Mouse (Mus musculus): ENCODE measurements around the gene Herpud2. TPM values are rescaled to one million over a fixed set of nuclear protein-coding genes. Genes with fewer than 3 reads are reported as not detected.

Gene Herpud2
- polyA plus RNA-seq, 1 experiment: 23.3 TPM

- WGBS: 85% methylated on average over 1 of the region's 1 CpGs
- DNase-seq (ENCODE audit: low read depth in 1 of 2, low spot score in 2 of 2): no peak
- no peak for TF ChIP-seq CTCF (IDR thresholded peaks at IDR 0.05; ENCODE audit: extremely low read depth, insufficient read depth, insufficient read length, insufficient replicate concordance)
- TF ChIP-seq POLR2A (IDR thresholded peaks at IDR 0.05; ENCODE audit: low read depth, low read length): no peak
- Histone ChIP-seq H3K4me1 (ENCODE audit: control insufficient read depth, insufficient read depth, insufficient read length) (no peaks in the 10 kb centered on the region), H3K27ac (ENCODE audit: insufficient read depth, low read length) (no peak overlapping the region), H3K4me3 (ENCODE audit: extremely low read depth, insufficient read depth, insufficient read length) (no peak overlapping the region), H3K36me3 (ENCODE audit: control insufficient read depth, insufficient read depth, low read length) (no peaks in the 10 kb centered on the region), H3K27me3 (ENCODE audit: control insufficient read depth, insufficient read depth, low read length) (no peaks in the 10 kb centered on the region)
Observed at GRCm38 (mm10) chr9:25090853-25091252, 60.8 kb downstream of the Herpud2 start.

GRCm38 (mm10) chr9:25089122-25089521 is 62.5 kb downstream of the Herpud2 start, which contains the start of gene Gm10181:
Gene Gm10181, plus strand, starts transcription at chr9:25089422.
- DNase-seq (ENCODE audit: low read depth in 1 of 2, low spot score in 2 of 2): no peak
- no peaks in the 10 kb centered on the region for H3K27me3 ChIP-seq (ENCODE audit: control insufficient read depth, insufficient read depth, low read length)
- TF ChIP-seq POLR2A (IDR thresholded peaks at IDR 0.05; ENCODE audit: low read depth, low read length): no peak
- TF ChIP-seq CTCF (IDR thresholded peaks at IDR 0.05; ENCODE audit: extremely low read depth, insufficient read depth, insufficient read length, insufficient replicate concordance): no peak
- H3K4me1 ChIP-seq (ENCODE audit: control insufficient read depth, insufficient read depth, insufficient read length): no peaks in the 10 kb centered on the region
- no peaks in the 10 kb centered on the region for H3K36me3 ChIP-seq (ENCODE audit: control insufficient read depth, insufficient read depth, low read length)
- WGBS: 73% methylated on average over 2 of the region's 2 CpGs
- no peak within 1 kb of the TSS for H3K4me3 ChIP-seq (ENCODE audit: extremely low read depth, insufficient read depth, insufficient read length)
- no peak within 1 kb of the TSS for H3K27ac ChIP-seq (ENCODE audit: insufficient read depth, low read length)

DNA sequence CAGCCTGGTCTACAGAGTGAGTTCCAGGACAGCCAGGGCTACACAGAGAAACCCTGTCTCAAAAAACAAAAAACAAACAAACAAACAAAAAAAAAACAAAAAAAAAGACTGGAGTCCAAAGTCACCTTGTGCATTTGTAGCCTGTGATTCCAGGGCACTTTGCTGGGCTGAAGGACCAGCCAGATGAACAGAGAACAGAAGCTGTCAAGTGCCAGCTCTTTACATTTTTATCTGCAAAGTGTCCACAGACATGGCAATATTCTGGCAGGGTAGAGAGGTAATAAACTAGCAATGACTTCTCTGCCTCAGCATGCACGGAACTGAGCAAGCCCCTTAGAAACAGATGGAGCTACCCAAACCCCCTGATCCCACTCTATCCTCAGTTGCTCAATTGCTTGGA is 75.1 kb downstream of the Herpud2 start:
- Histone ChIP-seq H3K36me3 (ENCODE audit: control insufficient read depth, insufficient read depth, low read length) (no peaks in the 10 kb centered on the region), H3K4me3 (ENCODE audit: extremely low read depth, insufficient read depth, insufficient read length) (no peak overlapping the region), H3K4me1 (ENCODE audit: control insufficient read depth, insufficient read depth, insufficient read length) (no peaks in the 10 kb centered on the region), H3K27me3 (ENCODE audit: control insufficient read depth, insufficient read depth, low read length) (no peaks in the 10 kb centered on the region), H3K27ac (ENCODE audit: insufficient read depth, low read length) (no peak overlapping the region)
- no peak for TF ChIP-seq POLR2A (IDR thresholded peaks at IDR 0.05; ENCODE audit: low read depth, low read length)
- TF ChIP-seq CTCF (IDR thresholded peaks at IDR 0.05; ENCODE audit: extremely low read depth, insufficient read depth, insufficient read length, insufficient replicate concordance): no peak
- 88% methylated on average over 1 of the region's 1 CpGs for WGBS
- no peak for DNase-seq (ENCODE audit: low read depth in 1 of 2, low spot score in 2 of 2)

DNA sequence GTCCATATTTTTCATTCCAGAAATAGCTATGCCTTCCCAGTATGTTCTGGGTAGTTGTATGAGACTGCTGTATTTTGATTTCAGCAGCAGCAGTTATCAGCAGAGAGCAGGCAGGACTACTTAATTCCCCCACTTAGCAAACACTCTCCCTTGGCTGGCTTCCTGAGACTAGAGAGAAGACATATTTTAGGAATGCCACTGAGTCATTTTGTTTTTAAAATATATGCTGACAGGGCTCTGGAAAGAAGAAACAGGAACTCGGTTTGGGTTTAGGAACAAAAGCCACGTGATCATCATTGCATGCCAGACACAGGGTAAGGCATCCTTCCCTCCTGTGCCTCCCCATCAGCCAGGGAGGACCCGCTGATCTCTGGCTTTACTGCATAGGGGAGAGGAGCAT is 75.6 kb downstream of the Herpud2 start:
- Histone ChIP-seq H3K27ac (ENCODE audit: insufficient read depth, low read length) (no peak overlapping the region), H3K36me3 (ENCODE audit: control insufficient read depth, insufficient read depth, low read length) (no peaks in the 10 kb centered on the region), H3K4me3 (ENCODE audit: extremely low read depth, insufficient read depth, insufficient read length) (no peak overlapping the region), H3K27me3 (ENCODE audit: control insufficient read depth, insufficient read depth, low read length) (no peaks in the 10 kb centered on the region), H3K4me1 (ENCODE audit: control insufficient read depth, insufficient read depth, insufficient read length) (no peaks in the 10 kb centered on the region)
- TF ChIP-seq POLR2A (IDR thresholded peaks at IDR 0.05; ENCODE audit: low read depth, low read length): no peak
- no peak for TF ChIP-seq CTCF (IDR thresholded peaks at IDR 0.05; ENCODE audit: extremely low read depth, insufficient read depth, insufficient read length, insufficient replicate concordance)
- DNase-seq (ENCODE audit: low read depth in 1 of 2, low spot score in 2 of 2): no peak
- WGBS: 18% methylated on average over 3 of the region's 3 CpGs

DNA sequence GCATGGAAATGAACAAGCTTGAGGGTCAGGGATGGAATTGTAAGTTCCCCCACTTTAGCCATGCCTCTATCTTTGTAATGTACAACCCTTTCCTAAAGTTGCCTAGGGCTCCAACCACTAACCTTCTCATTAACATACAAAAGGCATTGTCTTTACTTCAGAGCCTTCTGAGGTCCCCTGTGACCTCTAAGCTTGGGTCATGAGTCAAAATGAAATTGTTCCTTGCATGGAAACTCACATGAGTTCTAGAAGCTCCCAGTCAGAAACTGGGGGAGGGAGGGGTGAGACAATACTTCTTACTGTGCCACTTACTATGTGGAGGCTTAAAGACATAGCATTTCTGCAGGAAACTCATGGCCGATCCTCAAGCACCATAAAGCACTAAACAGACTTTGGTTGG is 79.0 kb downstream of the Herpud2 start:
- DNase-seq (ENCODE audit: low read depth in 1 of 2, low spot score in 2 of 2): no peak

DNA sequence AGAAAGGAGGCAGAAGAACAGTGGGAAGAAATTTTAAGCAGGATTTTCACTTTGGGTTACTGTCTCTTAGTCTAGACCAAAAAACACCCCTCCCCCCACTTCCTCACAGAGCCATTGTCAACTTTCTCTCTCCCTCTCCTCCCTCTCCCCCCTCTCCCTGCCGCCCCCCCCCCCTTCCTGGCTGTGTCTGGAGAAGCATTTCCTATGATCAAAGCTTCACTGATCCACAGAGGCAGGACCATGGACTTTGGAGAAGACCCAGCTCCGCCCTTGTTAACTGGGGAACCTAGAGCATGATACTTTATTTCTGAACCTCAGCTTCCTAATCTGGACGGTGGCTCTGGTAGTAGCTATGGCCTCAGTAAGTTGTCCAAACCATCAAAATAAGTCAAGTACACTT is 92.9 kb downstream of the Herpud2 start:
- WGBS: 65% methylated on average over 2 of the region's 3 CpGs
- TF ChIP-seq POLR2A (IDR thresholded peaks at IDR 0.05; ENCODE audit: low read depth, low read length) (no peak), CTCF (IDR thresholded peaks at IDR 0.05; ENCODE audit: extremely low read depth, insufficient read depth, insufficient read length, insufficient replicate concordance) (no peak)
- no peak overlapping the region for H3K4me3 ChIP-seq (ENCODE audit: extremely low read depth, insufficient read depth, insufficient read length)
- H3K4me1 ChIP-seq (ENCODE audit: control insufficient read depth, insufficient read depth, insufficient read length): no peaks in the 10 kb centered on the region
- DNase-seq (ENCODE audit: low read depth in 1 of 2, low spot score in 2 of 2): no peak
- H3K36me3 ChIP-seq (ENCODE audit: control insufficient read depth, insufficient read depth, low read length): no peaks in the 10 kb centered on the region
- H3K27me3 ChIP-seq (ENCODE audit: control insufficient read depth, insufficient read depth, low read length): no peaks in the 10 kb centered on the region
- no peak overlapping the region for H3K27ac ChIP-seq (ENCODE audit: insufficient read depth, low read length)

More for the DNA sequence above, 79.0 kb downstream of the Herpud2 start:
- TF ChIP-seq CTCF (IDR thresholded peaks at IDR 0.05; ENCODE audit: extremely low read depth, insufficient read depth, insufficient read length, insufficient replicate concordance) (no peak), POLR2A (IDR thresholded peaks at IDR 0.05; ENCODE audit: low read depth, low read length) (no peak)
- Histone ChIP-seq H3K27ac (ENCODE audit: insufficient read depth, low read length) (no peak overlapping the region), H3K4me1 (ENCODE audit: control insufficient read depth, insufficient read depth, insufficient read length) (no peaks in the 10 kb centered on the region), H3K36me3 (ENCODE audit: control insufficient read depth, insufficient read depth, low read length) (no peaks in the 10 kb centered on the region), H3K27me3 (ENCODE audit: control insufficient read depth, insufficient read depth, low read length) (no peaks in the 10 kb centered on the region), H3K4me3 (ENCODE audit: extremely low read depth, insufficient read depth, insufficient read length) (no peak overlapping the region)
- WGBS: 92% methylated on average over 1 of the region's 1 CpGs

Other genes starting within 250 kb of the Herpud2 start
- not detected in 2 replicates for gene Gm10181, start 62.4 kb downstream of the Herpud2 start, polyA plus RNA-seq (2012; rRNA removed)
- 4.3 and 5.1 TPM in 2 replicates for gene Sept7, start 100.6 kb upstream of the Herpud2 start, polyA plus RNA-seq (2012; rRNA removed)

All from spleen, adult 2 months (tissue).